15 mouse cellular contexts compared by ENCODE assay signal in the genomic region with DNA sequence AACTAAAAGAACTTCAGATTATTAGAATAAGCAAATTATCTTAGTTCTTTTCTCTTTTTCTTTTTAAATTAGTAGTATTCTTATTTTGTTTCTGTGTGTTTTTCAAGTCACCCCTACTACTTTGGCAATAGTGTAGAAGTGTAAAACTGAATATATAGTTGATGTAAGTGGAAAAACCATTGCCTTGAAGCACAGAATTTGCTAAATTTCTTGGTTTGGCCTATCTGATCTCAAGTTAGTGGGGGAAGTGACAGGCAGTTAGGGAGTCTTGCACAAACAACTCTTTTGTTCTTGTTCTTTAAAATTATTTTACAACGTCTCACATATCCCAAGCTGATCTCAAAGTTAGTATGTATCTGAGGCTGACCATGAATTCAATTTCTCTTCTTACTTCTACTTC.
"Had no signal": no experiment of that assay in that cellular context is flagged by ENCODE, and none has a peak within 500 bp of the region (broad histone marks: within the 10 kb centered on the region; RNA-seq: fewer than 3 reads in every experiment).

No protein-coding gene starts in this region.

- H3K36me3 ChIP-seq: stomach, embryonic 15.5 days had no signal

- H3K27me3 ChIP-seq: neural tube, embryonic 15.5 days; stomach, embryonic 15.5 days had no signal

- H3K4me2 ChIP-seq: neural tube, embryonic 15.5 days; stomach, embryonic 15.5 days had no signal

- H3K4me1 ChIP-seq: neural tube, embryonic 15.5 days; stomach, embryonic 15.5 days had no signal

- H3K9me3 ChIP-seq: neural tube, embryonic 15.5 days; stomach, embryonic 15.5 days had no signal

- H3K9ac ChIP-seq: neural tube, embryonic 15.5 days; stomach, embryonic 15.5 days had no signal

- DNase-seq: retina, postnatal 1 day; right cerebral cortex, adult 18-20 months; right cerebral cortex, postnatal 14 days; right cerebral cortex, postnatal 25 days; right cerebral cortex, postnatal 4 days; spleen, adult 18-20 months; thymus, adult 18-20 months; thymus, adult 2 months; thymus, postnatal 14 days; thymus, postnatal 25 days; thymus, postnatal 36 days; thymus, postnatal 4 days had no signal

- H3K27ac ChIP-seq: neural tube, embryonic 15.5 days; stomach, embryonic 15.5 days; stomach, postnatal 0 days had no signal

- H3K4me3 ChIP-seq: neural tube, embryonic 15.5 days; stomach, embryonic 15.5 days had no signal
